Mouse (Mus musculus) CH12.LX (cell line): Measurements from ENCODE around the gene Esam.

Source experiments
- CTCF ChIP-seq, 2 experiments: IDR thresholded peaks in 1 of 2; conservative IDR thresholded peaks in 1 of 2; 2 replicates each; pipeline ENCODE4 v1.5.1; 2011 to 2012; ENCODE audit warnings: low read depth in 2 of 2, low read length in 2 of 2, improper control_type of control experiment in 1 of 2, inconsistent platforms in 1 of 2, mild to moderate bottlenecking in 1 of 2, moderate library complexity in 1 of 2
- JUND ChIP-seq: conservative IDR thresholded peaks from 2 replicates; pipeline ENCODE4 v1.6.1; 2011; ENCODE audit warnings: low read depth, low read length, improper control_type of control experiment
- KAT2A ChIP-seq: IDR thresholded peaks from 2 replicates; pipeline ENCODE4 v1.6.1; 2012; ENCODE audit warnings: low read length, improper control_type of control experiment, inconsistent platforms; ENCODE audit not compliant: insufficient replicate concordance
- POLR2AphosphoS2 ChIP-seq: IDR thresholded peaks from 2 replicates; pipeline ENCODE4 v1.6.1; 2011; ENCODE audit warnings: low read depth, low read length, improper control_type of control experiment
- RAD21 ChIP-seq: IDR thresholded peaks from 2 replicates; pipeline ENCODE4 v1.6.1; 2011; ENCODE audit warnings: low read depth, mild to moderate bottlenecking, low read length, improper control_type of control experiment, moderate library complexity
- TCF12 ChIP-seq: IDR thresholded peaks from 2 replicates; pipeline ENCODE4 v1.6.1; 2014; ENCODE audit warnings: low read depth, mild to moderate bottlenecking, inconsistent platforms, low read length, improper control_type of control experiment
- USF1 ChIP-seq: IDR thresholded peaks from 2 replicates; pipeline ENCODE4 v1.6.1; 2014; ENCODE audit warnings: low read depth, mild to moderate bottlenecking, inconsistent platforms, low read length, improper control_type of control experiment
- USF2 ChIP-seq: conservative IDR thresholded peaks from 2 replicates; pipeline ENCODE4 v1.6.1; 2011; ENCODE audit warnings: low read depth, low read length, improper control_type of control experiment
- ZNF384 ChIP-seq: IDR thresholded peaks from 2 replicates; pipeline ENCODE4 v1.6.1; 2012; ENCODE audit warnings: low read depth, low read length, improper control_type of control experiment, inconsistent platforms

DNA sequence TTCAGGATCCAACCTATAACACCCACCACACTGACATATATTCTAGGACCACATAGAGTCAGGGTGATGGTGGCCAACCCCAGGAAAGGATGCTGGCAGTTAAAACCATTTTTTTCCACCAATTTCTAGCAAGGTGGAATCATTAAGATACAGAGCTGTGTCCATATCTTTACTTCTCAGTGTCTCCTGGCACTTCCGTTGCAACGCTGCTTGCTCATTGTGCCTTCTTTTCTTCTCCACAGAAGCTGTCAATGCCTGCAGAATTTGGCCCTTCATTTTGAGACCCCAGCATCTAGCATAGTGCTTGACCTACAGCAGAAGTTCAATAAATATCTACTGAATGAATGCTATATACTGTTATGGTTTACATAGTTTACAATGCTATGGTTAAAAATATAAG lies 39.1 kb downstream of the Esam start:
- TF ChIP-seq CTCF (conservative IDR thresholded peaks at IDR 0.05 in 1 of 2, IDR thresholded peaks at IDR 0.05 in 1 of 2; ENCODE audit: low read depth in 2 of 2, low read length in 2 of 2): no peak
- TF ChIP-seq USF1: no peak
- no peak for TF ChIP-seq RAD21
- no peak for TF ChIP-seq USF2
- TF ChIP-seq POLR2AphosphoS2: no peak
- TF ChIP-seq KAT2A: no peak
- TF ChIP-seq ZNF384: no peak
- TF ChIP-seq TCF12: no peak
- no peak for TF ChIP-seq JUND
